Mouse (Mus musculus) left cerebral cortex, postnatal 14 days (tissue): ENCODE results near the gene Mapre3. TPM values are rescaled to one million over a fixed set of nuclear protein-coding genes. Genes with fewer than 3 reads are reported as not detected.

ENCODE experiments used
- DNase-seq, 2 experiments: peaks; one replicate each; pipeline ENCODE4 v3.0.0; 2021 to 2022; ENCODE audit warnings: low spot score in 2 of 2, mixed read lengths in 1 of 2
- intact Hi-C: fragments of 180-260 bp; cut with DNase I; formaldehyde crosslinking; loops from one replicate; pipeline ENCODE4 v1.15.1; 2025
- total RNA-seq, 2 experiments: library from RNA; stranded (reverse); gene quantifications; 2 replicates each; pipeline ENCODE4 v1.2.3; 2021

Mapre3 gene
- total RNA-seq, 2 experiments from 2014 or later: 214 to 218 TPM

- intact Hi-C loops: loop anchor here (10.0 kb wide), 1 partner anchor 196 kb away; the partner anchor contains the start of gene Dpysl5
- no peak for DNase-seq
Observed at GRCm38 (mm10) chr5:30910481-30910880, 96.0 kb downstream of the Mapre3 start.

- intact Hi-C loops: loop anchor here (10.0 kb wide), 1 partner anchor 197 kb away; the partner anchor contains the start of gene Dpysl5
- DNase-seq: no peak
Observed at GRCm38 (mm10) chr5:30912156-30912555, 97.7 kb downstream of the Mapre3 start.

GRCm38 (mm10) chr5:30913060-30913841, 98.8 kb downstream of the Mapre3 start, which contains the start of gene Emilin1:
TSS of gene Emilin1 (plus strand) at chr5:30913402.
- DNase-seq: no peak

GRCm38 (mm10) chr5:30914101-30914635, 99.7 kb downstream of the Mapre3 start:
- no peak for DNase-seq
- intact Hi-C loops: loop anchor here (10.0 kb wide), 1 partner anchor 199 kb away; the partner anchor contains the start of gene Dpysl5

More at GRCm38 (mm10) chr5:30913060-30913841, 98.8 kb downstream of the Mapre3 start, which contains the start of gene Emilin1:
- intact Hi-C loops: loop anchor here (10.0 kb wide), 1 partner anchor 198 kb away; the partner anchor contains the start of gene Dpysl5

GRCm38 (mm10) chr5:30914849-30915248, 100.4 kb downstream of the Mapre3 start:
- no peak for DNase-seq
- intact Hi-C loops: loop anchor here (5.0 to 10.0 kb wide), 2 partner anchors 108 to 200 kb away; partner anchors contain the start of gene Dpysl5

- intact Hi-C loops: loop anchor here (5.0 to 10.0 kb wide), 2 partner anchors 108 to 201 kb away; partner anchors contain the start of gene Dpysl5
- DNase-seq: no peak
Observed at GRCm38 (mm10) chr5:30915456-30915855, 101.0 kb downstream of the Mapre3 start.

Other genes with a start within 250 kb of the Mapre3 start
- 10 to 100 TPM; 19.5 to 20.2 TPM for gene Kcnk3, start 226.5 kb upstream of the Mapre3 start, total RNA-seq
- 10 to 100 TPM; 32.2 to 37.4 TPM for gene Slc35f6, start 166.7 kb upstream of the Mapre3 start, total RNA-seq
- gene Cenpa, start 147.9 kb upstream of the Mapre3 start, total RNA-seq: 1 to 10 TPM; 8.1 to 9.5 TPM
- gene Dpysl5, start 103.1 kb upstream of the Mapre3 start, total RNA-seq: 100 to 1,000 TPM; 102 to 111 TPM
- gene Tmem214, start 53.4 kb downstream of the Mapre3 start, total RNA-seq: 10 to 100 TPM; 69.1 to 69.4 TPM
- 10 to 100 TPM; 14.7 to 16.5 TPM for gene Agbl5, start 74.1 kb downstream of the Mapre3 start, total RNA-seq
- 100 to 1,000 TPM in 1 of 2 experiments, 10 to 100 TPM in 1; 96.8 to 101 TPM for gene Ost4, start 93.1 kb downstream of the Mapre3 start, total RNA-seq
- 1 to 10 TPM; 4.5 to 4.9 TPM for gene Emilin1, start 98.8 kb downstream of the Mapre3 start, total RNA-seq
- 1 to 10 TPM; 8.3 to 9.1 TPM for gene Khk, start 106.8 kb downstream of the Mapre3 start, total RNA-seq
- 10 to 100 TPM; 33.2 to 35.3 TPM for gene Cgref1, start 130.9 kb downstream of the Mapre3 start, total RNA-seq
- gene Preb, start 145.7 kb downstream of the Mapre3 start, total RNA-seq: 100 to 1,000 TPM; 122 to 140 TPM
- gene Tcf23, start 154.0 kb downstream of the Mapre3 start, total RNA-seq: under 1 TPM in 1 of 2 experiments, not detected in 1; 0.09 TPM
- 10 to 100 TPM; 71.4 to 75.3 TPM for gene Atraid, start 233.7 kb downstream of the Mapre3 start, total RNA-seq
- 10 to 100 TPM; 11.8 to 18.0 TPM for gene Slc5a6, start 234.3 kb downstream of the Mapre3 start, total RNA-seq
- gene Cad, start 240.1 kb downstream of the Mapre3 start, total RNA-seq: 10 to 100 TPM; 17.9 to 19.4 TPM